Mouse (Mus musculus) limb, embryonic 10.5 days (tissue): Measurements from ENCODE around the gene Gorab. TPM values are rescaled to one million over a fixed set of nuclear protein-coding genes. Genes with fewer than 3 reads are reported as not detected.

Source experiments
- DNase-seq: peaks from one replicate; pipeline ENCODE4 v3.0.0-alpha.2; 2017; ENCODE audit warnings: low spot score
- H3K27ac ChIP-seq: fragments of 300-500 bp; sonication (generic); 2 replicates; pipeline ENCODE4 v1.5.1; 2016; ENCODE audit warnings: mild to moderate bottlenecking
- H3K27me3 ChIP-seq: fragments of 300-500 bp; sonication (generic); 2 replicates; pipeline ENCODE4 v1.6.1; 2016; ENCODE audit warnings: low read depth, mild to moderate bottlenecking; ENCODE audit not compliant: poor library complexity, severe bottlenecking
- H3K36me3 ChIP-seq: fragments of 300-500 bp; sonication (generic); 2 replicates; pipeline ENCODE4 v1.6.1; 2016; ENCODE audit warnings: mild to moderate bottlenecking, moderate library complexity
- H3K4me1 ChIP-seq: fragments of 300-500 bp; sonication (generic); 2 replicates; pipeline ENCODE4 v1.6.1; 2016
- H3K4me3 ChIP-seq: fragments of 300-500 bp; sonication (generic); 2 replicates; pipeline ENCODE4 v1.5.1; 2016; ENCODE audit warnings: mild to moderate bottlenecking, moderate library complexity
- H3K9me3 ChIP-seq: fragments of 300-500 bp; sonication (generic); replicated peaks from 2 replicates; pipeline ENCODE4 v1.6.1; 2016; ENCODE audit warnings: mild to moderate bottlenecking
- WGBS: fragments of 180-500 bp; shearing (Covaris S2); methylation state at CpG from one replicate; pipeline ENCODE4 v1.1.7; 2016; 5-methylcytosine and 5-hydroxymethylcytosine counted together
- polyA plus RNA-seq: library from polyadenylated mRNA; unstranded; fragments of >200 nt; fragmentation: Nextera tagmentation; extraction: Ambion mirVana; gene quantifications from 2 replicates; pipeline ENCODE4 v1.2.1, GENCODE M21; 2016

Gorab gene
- polyA plus RNA-seq, 1 experiment from 2014 or later, result 34.3 TPM

DNA sequence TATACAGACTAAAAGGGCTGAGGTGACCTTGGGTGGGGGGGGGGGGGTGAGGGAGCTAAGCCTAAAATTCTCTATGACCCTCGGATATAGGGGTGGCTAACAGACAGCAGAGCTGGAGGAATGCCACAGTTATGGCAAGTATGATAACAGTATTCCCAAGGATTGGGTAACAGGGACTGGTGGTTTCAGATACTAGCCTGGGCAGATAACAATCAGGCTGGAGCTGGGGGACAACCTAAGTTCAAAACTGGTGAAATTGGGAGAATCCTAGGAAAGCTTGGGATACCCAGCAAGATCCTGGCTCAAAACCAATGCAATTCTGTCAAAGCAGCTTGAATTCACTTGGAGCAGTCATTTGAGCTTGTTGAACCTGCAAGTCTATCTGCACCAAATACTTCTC, 22.9 kb downstream of the Gorab start:
- WGBS, result 89% methylated on average over 1 of the region's 1 CpGs
- no peak for DNase-seq
- Histone ChIP-seq H3K27me3 (no peaks in the 10 kb centered on the region), H3K27ac (no peak overlapping the region), H3K4me3 (no peak overlapping the region), H3K36me3 (peaks cover 21% of the 10 kb centered on the region), H3K9me3 (no peaks in the 10 kb centered on the region), H3K4me1 (peaks cover 40% of the 10 kb centered on the region)

GRCm38 (mm10) chr1:163380072-163380471, 23.4 kb downstream of the Gorab start:
- Histone ChIP-seq H3K9me3 (no peaks in the 10 kb centered on the region), H3K27ac (no peak overlapping the region), H3K4me3 (no peak overlapping the region), H3K27me3 (no peaks in the 10 kb centered on the region), H3K4me1 (peaks cover 46% of the 10 kb centered on the region), H3K36me3 (peaks cover 16% of the 10 kb centered on the region)
- no peak for DNase-seq
- WGBS, result 76% methylated on average over 4 of the region's 4 CpGs

- no peaks in the 10 kb centered on the region for H3K9me3 ChIP-seq
- no peak for DNase-seq
- H3K27me3 ChIP-seq, result no peaks in the 10 kb centered on the region
- 0 out of 2 replicates have a peak overlapping the region, but pooled peaks have one; percentile 13 for H3K4me3 ChIP-seq
- 30% methylated on average over 6 of the region's 6 CpGs for WGBS
- H3K4me1 ChIP-seq, result peaks cover 60% of the 10 kb centered on the region
- peak overlapping the region; percentile 77; the same call in 1 of the 2 replicates for H3K27ac ChIP-seq
- H3K36me3 ChIP-seq, result no peaks in the 10 kb centered on the region
Observed at GRCm38 (mm10) chr1:163377924-163378323, 25.5 kb downstream of the Gorab start.

- Histone ChIP-seq H3K27me3 (no peaks in the 10 kb centered on the region), H3K4me1 (peaks cover 64% of the 10 kb centered on the region), H3K27ac (peak overlapping the region; percentile 77; the same call in 1 of the 2 replicates), H3K9me3 (no peaks in the 10 kb centered on the region), H3K36me3 (no peaks in the 10 kb centered on the region), H3K4me3 (no peak overlapping the region)
- no peak for DNase-seq
- 64% methylated on average over 6 of the region's 6 CpGs for WGBS
Observed at GRCm38 (mm10) chr1:163376818-163377581, 26.5 kb downstream of the Gorab start.

- WGBS, result 14% methylated on average over 5 of the region's 5 CpGs
- Histone ChIP-seq H3K27ac (peak overlapping the region; percentile 85), H3K36me3 (no peaks in the 10 kb centered on the region), H3K4me3 (no peak overlapping the region), H3K27me3 (0 out of 2 replicates have a peak, but pooled peaks cover 10% of the 10 kb centered on the region), H3K4me1 (peaks cover 68% of the 10 kb centered on the region), H3K9me3 (no peaks in the 10 kb centered on the region)
- peak; percentile 65 for DNase-seq
Observed at GRCm38 (mm10) chr1:163374455-163374854, 29.0 kb downstream of the Gorab start.

DNA sequence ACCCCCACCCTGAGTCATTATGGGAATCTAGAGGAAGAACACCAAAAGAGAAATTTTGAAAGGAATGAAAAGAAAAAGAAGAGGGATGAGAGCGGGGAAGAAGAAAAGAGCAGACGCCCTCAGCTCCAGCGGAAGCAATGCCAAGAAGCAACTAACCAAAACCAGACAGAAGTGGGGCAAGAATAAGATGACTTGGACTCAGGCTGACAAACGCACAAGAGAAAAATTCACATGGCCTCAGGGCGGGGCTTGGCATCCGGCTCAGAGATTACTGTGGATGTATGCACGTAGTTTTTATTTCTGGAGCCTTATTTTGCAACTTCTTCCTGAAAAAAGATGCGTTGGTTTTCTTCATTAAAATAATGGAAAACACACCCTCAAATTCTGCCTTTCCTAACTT, 41.3 kb downstream of the Gorab start:
- Histone ChIP-seq H3K27me3 (no peaks in the 10 kb centered on the region), H3K9me3 (no peaks in the 10 kb centered on the region), H3K4me1 (peaks cover 67% of the 10 kb centered on the region), H3K27ac (peak overlapping the region; percentile 73), H3K4me3 (no peak overlapping the region), H3K36me3 (no peaks in the 10 kb centered on the region)
- DNase-seq, result no peak
- WGBS, result 48% methylated on average over 8 of the region's 8 CpGs

GRCm38 (mm10) chr1:163361376-163361775, 42.1 kb downstream of the Gorab start:
- Histone ChIP-seq H3K36me3 (no peaks in the 10 kb centered on the region), H3K27ac (peak overlapping the region; percentile 2; the same call in 1 of the 2 replicates), H3K9me3 (no peaks in the 10 kb centered on the region), H3K4me1 (peaks cover 72% of the 10 kb centered on the region), H3K27me3 (no peaks in the 10 kb centered on the region), H3K4me3 (no peak overlapping the region)
- peak; percentile 51 for DNase-seq
- whole genome bisulfite sequencing, result 33% methylated on average over 5 of the region's 5 CpGs

GRCm38 (mm10) chr1:163360796-163361195, 42.7 kb downstream of the Gorab start:
- Histone ChIP-seq H3K27me3 (no peaks in the 10 kb centered on the region), H3K4me1 (peaks cover 78% of the 10 kb centered on the region), H3K27ac (peak overlapping the region; percentile 2; the same call in 1 of the 2 replicates), H3K9me3 (no peaks in the 10 kb centered on the region), H3K36me3 (no peaks in the 10 kb centered on the region), H3K4me3 (no peak overlapping the region)
- 27% methylated on average over 6 of the region's 6 CpGs for WGBS
- no peak for DNase-seq

- Histone ChIP-seq H3K4me3 (peak overlapping the region; percentile 46), H3K27me3 (no peaks in the 10 kb centered on the region), H3K4me1 (peaks cover 88% of the 10 kb centered on the region), H3K36me3 (no peaks in the 10 kb centered on the region), H3K27ac (peak overlapping the region; percentile 83; the same call in 1 of the 2 replicates), H3K9me3 (no peaks in the 10 kb centered on the region)
- WGBS, result 89% methylated on average over 3 of the region's 3 CpGs
- DNase-seq, result no peak
Observed at GRCm38 (mm10) chr1:163359521-163359920, 43.9 kb downstream of the Gorab start.

DNA sequence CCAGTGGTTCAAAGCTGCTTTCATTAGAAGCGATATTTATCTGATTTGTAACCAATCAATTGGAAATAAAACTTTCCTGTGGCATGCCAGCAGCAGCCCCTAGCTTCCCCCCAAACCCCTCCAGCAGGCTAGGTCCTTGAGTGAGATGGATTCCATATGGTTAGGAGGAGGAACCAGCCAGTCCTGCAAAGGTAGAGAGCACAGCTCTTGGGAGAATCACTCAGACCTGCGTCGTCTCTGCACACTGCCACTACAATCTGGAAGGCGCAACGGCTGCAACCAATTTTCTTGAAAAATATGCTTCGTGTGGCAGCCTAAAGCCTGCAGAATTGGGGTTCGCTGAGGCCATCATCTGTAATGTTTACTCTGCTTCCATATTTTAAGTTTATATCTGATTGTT, 45.3 kb downstream of the Gorab start:
- no peaks in the 10 kb centered on the region for H3K9me3 ChIP-seq
- H3K4me1 ChIP-seq, result peaks cover 85% of the 10 kb centered on the region
- peak overlapping the region; percentile 46 for H3K4me3 ChIP-seq

DNA sequence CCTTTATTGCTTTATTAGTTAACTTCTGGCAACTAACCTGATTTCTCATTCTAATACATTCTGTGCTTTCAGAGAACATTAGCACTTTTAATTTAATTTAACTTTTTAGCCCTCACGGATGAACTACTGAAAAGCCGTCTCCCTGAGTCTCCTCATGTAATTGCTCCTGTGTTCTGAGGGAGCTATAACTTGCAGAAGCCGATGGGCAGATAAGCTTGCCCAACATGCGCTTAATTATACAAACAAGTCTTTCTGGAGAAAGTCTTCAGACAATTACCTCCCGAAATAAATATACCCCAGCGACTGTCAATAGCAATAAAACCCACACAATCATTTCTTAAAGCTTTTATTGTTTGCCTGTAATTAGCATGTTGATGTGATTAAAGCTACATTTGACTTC, 45.7 kb downstream of the Gorab start:
- no peak for DNase-seq
- WGBS, result 14% methylated on average over 6 of the region's 6 CpGs
- Histone ChIP-seq H3K27me3 (no peaks in the 10 kb centered on the region), H3K9me3 (no peaks in the 10 kb centered on the region), H3K36me3 (no peaks in the 10 kb centered on the region), H3K4me3 (peak overlapping the region; percentile 46; the same call in 1 of the 2 replicates), H3K27ac (peak overlapping the region; percentile 83), H3K4me1 (peaks cover 83% of the 10 kb centered on the region)

More for the DNA sequence above, 45.3 kb downstream of the Gorab start:
- no peaks in the 10 kb centered on the region for H3K36me3 ChIP-seq
- DNase-seq, result peak; percentile 59
- no peaks in the 10 kb centered on the region for H3K27me3 ChIP-seq
- 14% methylated on average over 7 of the region's 7 CpGs for WGBS
- peak overlapping the region; percentile 83 for H3K27ac ChIP-seq

GRCm38 (mm10) chr1:163356167-163356566, 47.3 kb downstream of the Gorab start:
- H3K36me3 ChIP-seq, result no peaks in the 10 kb centered on the region
- H3K4me3 ChIP-seq, result no peak overlapping the region
- H3K27ac ChIP-seq, result peak overlapping the region; percentile 80
- peaks cover 67% of the 10 kb centered on the region for H3K4me1 ChIP-seq
- no peaks in the 10 kb centered on the region for H3K9me3 ChIP-seq
- DNase-seq, result no peak
- H3K27me3 ChIP-seq, result no peaks in the 10 kb centered on the region
- WGBS, result 25% methylated on average over 4 of the region's 4 CpGs

DNA sequence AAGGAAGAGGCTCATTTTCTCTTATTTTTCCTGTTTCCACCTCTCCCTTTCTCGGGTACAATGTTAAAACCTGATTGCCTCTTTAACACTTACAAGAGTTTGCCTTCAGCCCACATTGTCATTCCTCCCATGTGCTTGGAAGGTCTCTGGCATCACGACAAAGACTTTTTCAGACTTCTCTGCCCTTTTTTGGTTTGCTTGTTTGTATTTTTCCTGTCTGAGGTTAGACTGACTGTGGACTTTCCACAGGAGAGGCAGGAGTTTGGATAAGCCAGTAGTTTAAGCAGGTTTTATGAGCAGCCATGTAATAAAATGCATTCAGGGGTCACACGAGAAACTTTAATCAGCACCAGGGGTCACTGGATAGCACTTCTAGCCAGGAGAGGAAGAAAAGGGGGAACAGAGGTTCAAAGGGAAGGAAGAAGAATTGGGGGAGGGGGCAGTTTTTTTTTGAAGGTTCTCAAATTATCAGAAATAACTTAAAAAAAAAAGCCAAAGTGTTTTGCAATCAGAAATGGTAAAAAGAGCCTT, 47.8 kb downstream of the Gorab start:
- no peaks in the 10 kb centered on the region for H3K9me3 ChIP-seq
- no peaks in the 10 kb centered on the region for H3K27me3 ChIP-seq
- H3K36me3 ChIP-seq, result no peaks in the 10 kb centered on the region
- peak; percentile 49 for DNase-seq
- WGBS, result 10% methylated on average over 3 of the region's 3 CpGs
- H3K4me1 ChIP-seq, result peaks cover 63% of the 10 kb centered on the region
- H3K27ac ChIP-seq, result peak overlapping the region; percentile 80
- no peak overlapping the region for H3K4me3 ChIP-seq
